Mouse (Mus musculus) cerebellum, adult 9-11 months (tissue): ENCODE data around the gene Tmem121.
A peak's percentile ranks its signal among the peaks of the same experiment; 100 is the strongest.

Experiments
- DNase-seq: peaks from one replicate; pipeline ENCODE4 v3.0.0; 2022

Gene Tmem121

GRCm38 (mm10) chr12:113185442-113186291 is at the start of gene Tmem121:
Gene Tmem121 (plus strand): TSS chr12:113185930.
- DNase-seq, result peak; percentile 76

DNA sequence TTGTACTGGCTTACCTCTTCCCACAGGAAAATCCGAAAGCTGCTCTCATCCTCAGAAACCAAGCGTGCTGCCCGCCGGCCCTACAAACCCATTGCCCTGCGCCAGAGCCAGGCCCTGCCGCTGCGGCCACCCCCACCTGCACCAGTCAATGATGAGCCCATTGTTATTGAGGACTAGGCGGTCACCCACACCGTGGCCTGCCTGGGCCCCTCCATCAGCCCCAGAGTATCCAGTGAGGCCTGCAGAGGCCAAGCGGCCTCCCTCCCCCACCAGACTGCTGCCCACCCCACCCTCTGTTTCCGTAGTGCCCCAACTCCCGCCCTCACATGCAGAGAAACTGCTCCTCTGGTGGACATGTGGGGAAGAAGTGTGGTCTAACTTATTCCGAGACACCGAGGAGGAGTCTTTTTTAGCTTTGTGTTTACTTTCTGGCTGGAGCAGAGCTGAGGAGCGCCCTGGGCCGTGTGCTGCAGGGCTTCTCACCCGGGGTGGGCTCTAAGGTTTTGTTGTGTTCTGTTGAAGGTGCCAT is 49.2 kb upstream of the Tmem121 start:
- DNase-seq, result no peak

DNA sequence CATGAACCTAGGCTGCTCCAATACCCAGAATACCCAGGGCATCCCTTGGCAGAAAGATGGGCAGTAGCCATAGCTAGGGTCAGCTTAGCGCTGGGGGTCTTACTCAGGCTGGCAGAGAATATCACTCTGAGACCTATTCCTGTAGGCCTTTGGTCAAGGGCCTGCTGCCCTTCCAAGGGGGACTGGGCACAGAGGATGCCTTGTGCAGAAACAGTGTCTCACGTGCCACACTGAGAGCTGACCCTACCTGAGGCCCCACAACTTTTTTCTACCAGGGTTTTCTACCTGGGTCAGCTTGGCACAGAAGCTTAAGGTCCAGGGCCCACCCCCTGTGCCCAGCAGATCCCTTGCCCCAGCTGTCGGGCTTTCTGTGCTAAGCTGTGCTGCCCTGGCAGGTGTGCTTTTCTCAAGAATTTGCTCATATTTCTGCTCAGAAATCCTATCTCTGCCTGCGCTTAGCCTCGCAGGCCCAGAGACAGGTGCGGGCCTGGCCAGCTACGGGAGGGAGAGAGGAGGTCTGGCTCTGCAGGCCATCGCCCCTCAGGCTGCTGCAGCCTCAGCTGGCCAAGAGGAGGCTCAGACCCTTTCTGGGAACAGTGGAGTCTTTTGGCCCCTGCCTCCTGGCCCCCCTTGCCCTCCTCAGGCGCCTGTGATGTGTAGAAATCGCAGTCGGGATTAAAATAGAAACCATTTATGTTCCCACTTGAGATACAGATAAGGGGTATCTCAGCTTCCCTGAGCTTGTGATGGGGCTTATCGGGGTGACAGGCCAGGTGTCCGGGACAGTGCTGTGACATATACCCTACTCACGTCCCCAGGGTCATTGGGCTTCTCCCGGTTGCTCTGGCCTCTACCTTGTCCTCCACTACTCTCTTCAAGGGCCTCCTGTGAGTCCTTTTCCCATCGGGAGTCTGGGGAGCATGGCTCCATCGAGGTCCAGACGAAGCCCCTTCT is 48.2 kb upstream of the Tmem121 start:
- DNase-seq, result no peak

GRCm38 (mm10) chr12:113138291-113138690 is 47.4 kb upstream of the Tmem121 start:
- DNase-seq, result no peak

- no peak for DNase-seq
Observed at GRCm38 (mm10) chr12:113138901-113139864, 46.5 kb upstream of the Tmem121 start.

GRCm38 (mm10) chr12:113139908-113140615 is 45.7 kb upstream of the Tmem121 start, which contains the start of gene Crip2:
Gene Crip2 (plus strand): TSS chr12:113140236.
- peak; percentile 60 for DNase-seq

GRCm38 (mm10) chr12:113140616-113141411 is 44.9 kb upstream of the Tmem121 start:
- no peak for DNase-seq

- no peak for DNase-seq
Observed at GRCm38 (mm10) chr12:113141531-113141973, 44.2 kb upstream of the Tmem121 start.

DNA sequence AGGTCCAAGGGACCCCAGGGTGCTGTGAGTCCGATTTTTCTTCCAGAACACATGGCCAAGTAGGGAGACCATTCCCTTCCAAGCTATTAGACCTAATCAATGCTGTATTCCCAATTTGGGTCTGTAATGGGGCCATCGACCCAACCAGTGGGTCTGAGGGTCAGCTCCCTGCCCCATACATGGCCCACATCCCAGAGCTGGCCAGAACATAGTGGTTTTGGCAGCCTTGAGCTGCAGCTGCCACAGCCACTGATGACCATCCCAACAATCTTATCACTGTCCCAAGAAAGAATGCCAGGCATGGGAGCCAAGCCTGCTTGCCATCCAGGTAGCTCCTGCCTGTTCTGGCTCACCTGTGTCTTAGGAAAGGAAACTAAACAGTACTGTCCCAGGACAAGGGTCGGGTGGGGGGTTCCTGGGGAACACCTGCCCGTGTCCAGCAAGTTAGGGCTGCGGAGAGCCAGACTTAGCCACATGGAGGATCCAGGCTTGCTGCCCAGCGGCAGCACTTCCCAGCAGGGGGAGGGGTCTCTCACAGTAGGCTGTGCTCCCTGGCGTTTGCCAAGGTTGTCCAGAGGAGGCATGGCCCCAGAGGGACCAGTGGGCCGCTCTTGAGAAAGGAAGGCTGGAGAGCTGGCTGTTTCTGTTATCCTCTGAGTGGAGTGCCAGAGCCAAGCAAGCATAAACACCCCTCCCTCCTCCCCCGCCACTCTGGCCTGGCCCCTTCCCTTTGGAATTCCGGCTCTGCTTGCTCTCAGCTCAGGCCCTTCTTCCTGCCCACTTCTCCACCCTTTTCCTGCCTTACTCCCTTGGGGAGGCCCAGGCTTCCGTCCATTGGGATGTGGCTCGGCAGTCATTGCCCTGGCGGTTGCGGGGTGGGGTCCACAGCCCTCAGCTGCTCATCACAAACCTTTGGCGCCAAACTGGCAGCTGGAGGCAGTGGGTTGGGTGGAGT is 43.4 kb upstream of the Tmem121 start:
- no peak for DNase-seq

- DNase-seq, result no peak
Observed at GRCm38 (mm10) chr12:113143164-113143563, 42.6 kb upstream of the Tmem121 start.

- DNase-seq, result peak; percentile 50
Observed at GRCm38 (mm10) chr12:113144001-113144756, 41.6 kb upstream of the Tmem121 start.

DNA sequence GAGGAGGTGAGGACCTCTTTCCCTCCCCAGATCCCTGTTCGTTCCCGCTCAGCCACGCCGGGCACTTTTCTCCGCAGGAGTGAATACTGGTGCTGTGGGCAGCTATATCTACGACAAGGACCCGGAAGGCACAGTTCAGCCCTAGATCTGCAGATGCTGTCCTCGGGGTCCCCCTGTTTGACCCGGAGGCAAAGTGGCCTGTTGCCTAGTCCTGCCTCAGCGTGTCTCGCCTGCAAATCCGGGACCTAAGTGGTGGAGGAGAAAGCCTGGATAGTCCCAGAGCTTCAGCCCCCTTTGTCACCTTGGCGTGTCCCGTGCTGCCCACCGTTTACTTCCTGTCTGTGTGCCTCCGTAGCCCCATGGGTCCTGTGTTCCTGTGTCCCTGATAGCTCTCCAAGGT is 40.8 kb upstream of the Tmem121 start:
- no peak for DNase-seq

DNA sequence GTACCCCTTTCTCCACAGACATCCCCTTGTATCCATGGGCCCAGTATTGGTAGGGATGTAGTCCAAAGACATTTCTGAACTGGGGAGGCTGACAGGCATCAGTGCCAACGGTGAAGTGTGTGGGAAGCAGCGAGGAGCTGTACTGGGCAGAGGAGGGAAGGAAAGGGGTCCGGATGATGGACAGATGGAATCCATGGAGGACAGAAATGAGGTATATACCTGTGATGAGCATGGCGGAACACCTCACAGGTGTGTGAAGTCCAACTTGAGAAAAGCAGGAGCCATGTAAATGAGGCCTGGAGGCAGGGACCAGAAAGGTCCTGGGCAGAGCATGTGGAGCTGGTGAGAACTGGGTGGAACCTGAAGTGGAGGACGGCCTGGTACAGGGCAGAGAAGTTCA is 40.1 kb upstream of the Tmem121 start:
- DNase-seq, result no peak

- peak; percentile 86 for DNase-seq
Observed at GRCm38 (mm10) chr12:113146112-113147057, 39.3 kb upstream of the Tmem121 start, which contains the start of gene Crip1. Gene Crip1 (plus strand): TSS chr12:113146316.

DNA sequence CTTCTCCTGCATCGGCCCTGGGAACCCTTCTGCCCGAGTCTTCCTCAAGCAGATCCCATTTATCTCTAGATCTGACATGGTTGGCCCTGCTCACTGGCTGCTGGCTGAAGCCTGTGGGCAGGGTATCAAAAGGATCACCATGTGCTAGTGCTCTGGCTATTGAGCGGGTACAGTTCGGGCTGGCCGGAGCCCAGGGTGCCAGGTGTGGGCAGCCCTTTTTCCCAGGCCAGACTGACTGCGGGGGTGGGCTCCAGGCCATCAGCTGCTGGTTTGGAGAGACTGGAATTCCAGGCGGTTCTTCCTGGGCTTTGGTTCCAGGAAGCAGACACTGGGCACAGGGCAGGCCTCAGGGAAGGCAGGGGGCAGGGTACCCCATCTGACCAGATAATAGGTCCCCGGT is 38.2 kb upstream of the Tmem121 start:
- DNase-seq, result peak; percentile 82

GRCm38 (mm10) chr12:113148381-113149035 is 37.2 kb upstream of the Tmem121 start:
- peak; percentile 57 for DNase-seq

- peak; percentile 16 for DNase-seq
Observed at GRCm38 (mm10) chr12:113149341-113149740, 36.4 kb upstream of the Tmem121 start.
